Mouse (Mus musculus) megakaryocyte, embryonic 14.5 days (primary cell): ENCODE results near the gene Proz. TPM values are rescaled to one million over a fixed set of nuclear protein-coding genes. Genes with fewer than 3 reads are reported as not detected.
"Not testable (repeated sequence)": the region's sequence is repeated elsewhere in the genome, so short reads cannot be mapped to it uniquely, and the experiment has no call there.

Source experiments
- H3K27me3 ChIP-seq: replicated peaks from 2 replicates; pipeline ENCODE3; 2012; ENCODE audit warnings: inconsistent platforms
- H3K36me3 ChIP-seq: replicated peaks from 2 replicates; pipeline ENCODE3; 2012; ENCODE audit warnings: low read length, inconsistent platforms, mixed read lengths
- H3K4me1 ChIP-seq: 2 replicates; pipeline ENCODE4 v1.6.1; 2012; ENCODE audit warnings: inconsistent platforms
- H3K4me3 ChIP-seq: replicated peaks from 2 replicates; pipeline ENCODE3; 2012; ENCODE audit warnings: moderate library complexity, mild to moderate bottlenecking, inconsistent platforms
- H3K9me3 ChIP-seq: 2 replicates; pipeline ENCODE4 v1.6.1; 2012; ENCODE audit warnings: inconsistent platforms
- FLI1 ChIP-seq: IDR thresholded peaks from 2 replicates; pipeline ENCODE4 v1.6.1; 2012; ENCODE audit warnings: low read length, inconsistent platforms, mixed read lengths
- GATA1 ChIP-seq: IDR thresholded peaks from 3 replicates; pipeline ENCODE4 v1.6.1; 2012; ENCODE audit warnings: mixed read lengths, low read length, inconsistent platforms, borderline replicate concordance
- polyA plus RNA-seq: library from polyadenylated mRNA; stranded (reverse); fragments of >175 nt; gene quantifications from 2 replicates; pipeline ENCODE4 v1.2.3, GENCODE M21; 2012; ENCODE audit warnings: low replicate concordance; ENCODE audit not compliant: insufficient read depth

Gene Proz
- polyA plus RNA-seq, 1 experiment, result 0.08 TPM

GRCm38 (mm10) chr8:13039054-13039453 is 21.7 kb upstream of the Proz start:
- H3K9me3 ChIP-seq, result no peaks in the 10 kb centered on the region
- peaks cover 81% of the 10 kb centered on the region for H3K4me1 ChIP-seq
- H3K4me3 ChIP-seq, result peak overlapping the region; percentile 90
- peaks cover 61% of the 10 kb centered on the region for H3K36me3 ChIP-seq
- H3K27me3 ChIP-seq, result peaks cover 6% of the 10 kb centered on the region
- TF ChIP-seq FLI1 (no peak), GATA1 (no peak)

- Histone ChIP-seq H3K27me3 (peaks cover 2% of the 10 kb centered on the region), H3K4me3 (no peak overlapping the region), H3K9me3 (no peaks in the 10 kb centered on the region), H3K36me3 (peaks cover 77% of the 10 kb centered on the region), H3K4me1 (peaks cover 57% of the 10 kb centered on the region)
- no peak for TF ChIP-seq FLI1
- TF ChIP-seq GATA1, result no peak
Observed at GRCm38 (mm10) chr8:13041459-13041858, 19.3 kb upstream of the Proz start.

- H3K4me1 ChIP-seq, result peaks cover 21% of the 10 kb centered on the region
- peaks cover 98% of the 10 kb centered on the region for H3K36me3 ChIP-seq
- peaks cover 4% of the 10 kb centered on the region for H3K9me3 ChIP-seq
- no peak overlapping the region for H3K4me3 ChIP-seq
- TF ChIP-seq GATA1 (no peak), FLI1 (no peak)
- H3K27me3 ChIP-seq, result peaks cover 4% of the 10 kb centered on the region
Observed at GRCm38 (mm10) chr8:13047652-13048051, 13.1 kb upstream of the Proz start.

- TF ChIP-seq FLI1 (no peak), GATA1 (no peak)
- Histone ChIP-seq H3K9me3 (peaks cover 4% of the 10 kb centered on the region), H3K27me3 (peaks cover 8% of the 10 kb centered on the region), H3K4me1 (peaks cover 18% of the 10 kb centered on the region), H3K36me3 (peaks cover 99% of the 10 kb centered on the region), H3K4me3 (no peak overlapping the region)
Observed at GRCm38 (mm10) chr8:13050550-13050949, 10.2 kb upstream of the Proz start.

- peaks cover 47% of the 10 kb centered on the region for H3K36me3 ChIP-seq
- H3K9me3 ChIP-seq, result peaks cover 4% of the 10 kb centered on the region
- H3K4me1 ChIP-seq, result peaks cover 3% of the 10 kb centered on the region; the same call in 1 of the 2 replicates
- H3K27me3 ChIP-seq, result peaks cover 29% of the 10 kb centered on the region
- no peak for TF ChIP-seq FLI1
- no peak for TF ChIP-seq GATA1
- no peak overlapping the region for H3K4me3 ChIP-seq
Observed at GRCm38 (mm10) chr8:13057351-13057750, 3.4 kb upstream of the Proz start.

GRCm38 (mm10) chr8:13063112-13063511 is 2.4 kb downstream of the Proz start:
- TF ChIP-seq FLI1 (no peak), GATA1 (no peak)
- Histone ChIP-seq H3K27me3 (peaks cover 57% of the 10 kb centered on the region), H3K4me3 (no peak overlapping the region), H3K4me1 (peaks cover 7% of the 10 kb centered on the region; the same call in 1 of the 2 replicates), H3K36me3 (no peaks in the 10 kb centered on the region), H3K9me3 (peaks cover 4% of the 10 kb centered on the region)

GRCm38 (mm10) chr8:13073255-13073654 is 12.5 kb downstream of the Proz start:
- TF ChIP-seq GATA1, result no peak
- no peaks in the 10 kb centered on the region for H3K9me3 ChIP-seq
- H3K4me1 ChIP-seq, result peaks cover 12% of the 10 kb centered on the region; the same call in 1 of the 2 replicates
- peaks cover 66% of the 10 kb centered on the region for H3K36me3 ChIP-seq
- H3K4me3 ChIP-seq, result no peak overlapping the region
- no peaks in the 10 kb centered on the region for H3K27me3 ChIP-seq

GRCm38 (mm10) chr8:13075044-13075443 is 14.3 kb downstream of the Proz start:
- Histone ChIP-seq H3K9me3 (no peaks in the 10 kb centered on the region), H3K27me3 (no peaks in the 10 kb centered on the region), H3K4me1 (peaks cover 12% of the 10 kb centered on the region; the same call in 1 of the 2 replicates), H3K4me3 (peak overlapping the region; percentile 9), H3K36me3 (peaks cover 84% of the 10 kb centered on the region)
- TF ChIP-seq GATA1 (no peak), FLI1 (no peak)

- Histone ChIP-seq H3K4me1 (peaks cover 12% of the 10 kb centered on the region; the same call in 1 of the 2 replicates), H3K4me3 (peak overlapping the region; percentile 43), H3K36me3 (peaks cover 90% of the 10 kb centered on the region)
- not testable (repeated sequence) for H3K27me3 ChIP-seq, H3K9me3 ChIP-seq
Observed at GRCm38 (mm10) chr8:13075579-13075978, 14.9 kb downstream of the Proz start.

GRCm38 (mm10) chr8:13077542-13077941 is 16.8 kb downstream of the Proz start:
- Histone ChIP-seq H3K4me3 (no peak overlapping the region), H3K4me1 (peaks cover 12% of the 10 kb centered on the region; the same call in 1 of the 2 replicates), H3K27me3 (no peaks in the 10 kb centered on the region), H3K36me3 (peaks cover 100% of the 10 kb centered on the region), H3K9me3 (no peaks in the 10 kb centered on the region)
- no peak for TF ChIP-seq FLI1
- TF ChIP-seq GATA1, result no peak

- Histone ChIP-seq H3K4me1 (peaks cover 60% of the 10 kb centered on the region), H3K9me3 (no peaks in the 10 kb centered on the region), H3K27me3 (no peaks in the 10 kb centered on the region), H3K36me3 (peaks cover 32% of the 10 kb centered on the region), H3K4me3 (peak overlapping the region; percentile 99)
- TF ChIP-seq GATA1 (no peak), FLI1 (no peak; the same call in 1 of the 2 replicates)
Observed at GRCm38 (mm10) chr8:13104691-13105086, 44.0 kb downstream of the Proz start.
